Mouse (Mus musculus) c-Kit-positive CD71-positive TER-119-positive erythroid progenitor cells, embryonic 14.5 days (primary cell): ENCODE data around the gene Fam189a1.

Experiments used
- DNase-seq: peaks from one replicate; pipeline ENCODE4 v3.0.0-alpha.2; 2013; ENCODE audit warnings: low spot score

The Fam189a1 gene

DNA sequence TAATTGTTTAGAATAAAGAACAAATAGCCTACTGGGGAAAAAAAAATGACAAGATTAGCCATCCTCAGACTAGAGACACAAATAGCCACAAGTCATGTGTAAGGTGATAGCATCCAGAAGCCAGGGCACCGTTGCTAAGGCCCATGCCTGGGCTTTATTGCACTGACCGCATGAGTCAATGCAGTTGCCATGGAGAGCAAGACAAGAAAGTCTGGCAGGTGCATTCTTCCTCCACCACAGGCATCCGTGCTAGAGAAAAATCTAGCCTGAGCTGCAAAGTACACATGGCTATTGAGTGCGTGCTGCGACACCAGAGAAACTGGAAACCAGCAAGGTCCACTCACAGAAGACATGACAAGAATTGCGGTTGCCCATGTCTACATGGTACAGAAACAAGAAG is 347.5 kb downstream of the Fam189a1 start:
- DNase-seq = no peak

DNA sequence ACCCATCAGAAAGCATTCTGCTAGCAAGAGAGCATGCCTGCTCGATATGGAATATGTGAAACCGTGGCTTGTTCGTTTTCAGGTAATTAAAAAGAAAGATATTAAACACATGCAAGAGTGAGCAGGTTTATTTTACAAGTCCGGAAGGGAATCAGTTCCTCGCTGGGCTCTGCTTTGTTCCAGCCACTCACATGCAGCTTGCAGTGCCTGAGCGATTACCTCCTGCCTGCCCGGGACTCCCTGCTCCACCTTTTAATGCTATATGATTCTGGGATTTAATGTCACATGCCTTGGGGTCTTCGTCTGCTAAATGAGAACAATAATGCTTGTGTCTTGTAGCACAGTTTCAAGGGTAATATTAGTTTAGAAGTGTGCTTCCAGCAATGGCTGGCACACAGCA is 351.3 kb downstream of the Fam189a1 start:
- no peak for DNase-seq

DNA sequence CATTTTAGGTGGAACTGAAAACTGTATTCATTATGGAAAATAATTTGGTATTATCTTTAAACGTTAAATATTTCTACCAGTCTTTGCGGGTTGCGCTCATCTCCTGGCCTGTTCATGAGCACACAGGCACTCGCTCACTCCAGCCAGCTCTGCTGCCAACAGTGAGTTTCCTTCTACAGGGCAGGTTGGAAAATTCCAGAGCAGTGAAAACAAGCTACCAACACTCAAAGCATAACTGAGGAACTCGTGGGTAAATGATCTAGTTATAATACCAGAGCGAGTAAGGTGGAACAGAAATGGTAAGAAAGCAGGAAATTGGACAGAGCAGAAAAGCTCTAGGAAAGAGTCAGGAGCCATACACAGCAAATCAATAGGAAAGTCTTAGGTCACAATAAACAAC is 360.8 kb downstream of the Fam189a1 start:
- DNase-seq = no peak

DNA sequence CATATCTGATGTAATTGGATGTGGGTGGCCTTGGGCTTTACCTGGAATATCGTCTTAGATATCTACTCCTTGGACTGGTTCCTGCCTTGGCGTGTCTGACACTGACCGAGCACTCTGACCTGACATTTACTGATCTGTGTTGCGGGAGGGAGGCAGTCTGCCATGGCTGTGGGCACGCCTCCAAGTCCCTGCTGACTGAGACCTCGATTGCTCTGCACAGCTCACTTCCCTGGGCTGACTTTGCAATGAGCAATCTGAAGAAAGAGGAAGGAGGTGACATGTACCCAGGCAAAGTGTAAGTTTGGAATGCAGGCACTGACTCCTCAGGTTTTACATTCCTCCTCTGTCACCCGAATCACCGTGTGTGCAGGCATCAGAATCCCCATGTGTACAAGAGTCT is 364.3 kb downstream of the Fam189a1 start:
- no peak for DNase-seq

DNA sequence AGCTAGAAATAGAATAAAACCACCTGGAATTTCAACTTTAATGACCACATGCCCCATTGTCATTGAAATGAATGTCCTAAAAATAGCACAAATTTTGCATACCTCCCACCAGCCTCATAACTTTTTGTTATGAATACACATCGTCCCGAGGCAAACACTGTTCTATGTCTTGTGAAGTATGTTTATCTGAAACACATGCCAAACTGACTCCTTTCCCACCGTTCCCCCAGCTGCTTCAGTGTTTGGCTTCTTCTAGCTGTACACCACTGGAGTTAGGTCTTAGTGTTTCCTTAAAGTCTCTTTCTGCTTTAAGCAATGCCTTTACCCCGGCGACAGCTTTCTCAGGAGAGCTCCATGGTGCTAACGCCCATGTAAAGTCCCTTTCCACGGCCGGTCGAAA is 365.2 kb downstream of the Fam189a1 start:
- DNase-seq = no peak

DNA sequence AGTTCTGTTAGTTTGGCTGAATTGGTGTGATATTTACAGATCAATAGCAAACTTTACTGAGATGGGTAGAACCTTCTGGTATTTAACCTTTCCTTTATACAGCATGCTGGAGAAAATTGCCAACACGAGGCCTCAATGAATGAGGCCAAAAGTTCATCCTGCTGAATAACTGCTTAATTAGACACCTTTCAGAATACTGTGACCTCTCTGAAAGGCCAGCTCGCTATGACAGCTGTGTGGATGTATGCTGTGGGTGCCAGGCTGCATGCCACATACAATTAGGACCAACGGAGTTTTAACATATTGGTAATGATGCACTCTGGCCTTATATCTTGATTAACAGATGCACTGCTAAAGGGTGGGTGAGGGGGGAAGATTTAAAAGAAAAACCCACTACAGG is 371.3 kb downstream of the Fam189a1 start:
- DNase-seq = no peak

DNA sequence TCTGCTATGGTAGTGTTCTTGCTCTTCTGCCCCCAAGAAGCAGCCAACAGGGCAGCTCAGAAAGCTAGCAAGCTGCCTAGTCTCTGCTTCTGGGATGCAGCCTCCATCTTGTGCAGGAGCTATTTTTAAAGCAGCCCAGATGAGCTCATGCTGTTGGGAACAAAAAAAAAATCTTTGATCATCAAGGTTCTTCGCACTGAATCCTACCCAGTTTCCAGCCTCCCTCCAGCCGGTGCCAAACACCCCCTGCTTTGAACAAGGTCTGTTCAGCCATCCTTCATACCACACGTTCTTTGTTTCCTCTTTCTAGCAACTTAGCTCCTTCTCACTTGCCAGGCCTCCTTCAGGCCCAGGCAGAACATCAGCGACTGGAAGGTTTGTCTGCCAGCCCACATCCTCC is 376.9 kb downstream of the Fam189a1 start:
- DNase-seq = no peak

DNA sequence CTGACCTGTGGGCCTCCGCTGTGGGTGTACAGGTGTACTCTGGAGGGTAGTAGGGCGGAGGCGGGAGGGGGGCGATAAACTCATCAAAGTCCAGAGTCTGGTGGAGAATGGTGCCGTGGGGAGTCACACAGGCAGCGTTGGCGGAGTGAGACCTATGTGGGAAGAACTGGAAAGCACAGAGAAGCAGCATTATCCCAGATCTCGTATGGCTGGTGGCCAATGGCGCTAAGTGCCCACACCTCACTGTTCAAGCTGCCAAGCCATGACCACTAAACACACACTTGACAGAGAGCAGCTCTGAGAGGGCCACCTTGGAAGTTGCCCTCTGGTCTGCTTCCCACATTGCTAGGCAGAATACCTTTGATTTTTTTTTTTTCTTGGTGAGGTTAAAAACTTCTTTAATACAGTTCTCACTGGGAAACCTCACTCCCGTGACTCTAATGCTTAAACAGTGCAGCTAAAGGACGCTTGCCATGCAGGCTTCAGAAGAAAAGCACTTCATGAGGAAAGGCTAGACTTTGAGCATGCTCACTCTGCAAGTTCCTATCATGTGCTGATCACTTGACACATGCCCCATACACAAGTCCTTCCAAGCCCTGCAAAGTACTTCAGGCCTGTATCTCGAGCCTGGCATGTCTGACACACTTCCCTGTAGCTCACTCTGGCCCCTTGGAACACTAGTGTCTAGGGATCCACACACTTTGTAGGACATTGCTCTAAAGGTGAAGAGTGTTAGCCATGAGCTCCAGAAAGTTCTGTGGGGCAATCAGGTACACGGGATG is 379.5 kb downstream of the Fam189a1 start:
- DNase-seq = no peak

DNA sequence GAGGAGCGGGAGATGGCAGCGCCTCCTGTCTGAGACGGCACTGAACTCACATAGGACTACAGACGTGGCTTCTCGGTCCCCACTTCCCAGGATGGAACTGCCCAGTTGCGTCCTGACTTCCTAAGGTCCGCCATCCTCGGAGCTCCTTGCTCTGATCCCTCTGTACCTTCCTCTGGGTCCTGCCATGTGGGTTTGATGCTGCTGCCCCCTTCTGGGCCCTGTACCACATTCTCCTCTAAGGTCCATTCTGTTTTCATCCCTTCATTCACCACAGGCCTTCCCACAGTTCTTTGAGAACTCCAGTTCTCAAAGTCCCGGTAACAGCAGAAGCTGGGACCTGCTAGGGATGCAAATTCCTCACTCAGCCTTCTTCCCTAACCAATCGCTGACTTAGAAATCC is 382.9 kb downstream of the Fam189a1 start:
- no peak for DNase-seq

DNA sequence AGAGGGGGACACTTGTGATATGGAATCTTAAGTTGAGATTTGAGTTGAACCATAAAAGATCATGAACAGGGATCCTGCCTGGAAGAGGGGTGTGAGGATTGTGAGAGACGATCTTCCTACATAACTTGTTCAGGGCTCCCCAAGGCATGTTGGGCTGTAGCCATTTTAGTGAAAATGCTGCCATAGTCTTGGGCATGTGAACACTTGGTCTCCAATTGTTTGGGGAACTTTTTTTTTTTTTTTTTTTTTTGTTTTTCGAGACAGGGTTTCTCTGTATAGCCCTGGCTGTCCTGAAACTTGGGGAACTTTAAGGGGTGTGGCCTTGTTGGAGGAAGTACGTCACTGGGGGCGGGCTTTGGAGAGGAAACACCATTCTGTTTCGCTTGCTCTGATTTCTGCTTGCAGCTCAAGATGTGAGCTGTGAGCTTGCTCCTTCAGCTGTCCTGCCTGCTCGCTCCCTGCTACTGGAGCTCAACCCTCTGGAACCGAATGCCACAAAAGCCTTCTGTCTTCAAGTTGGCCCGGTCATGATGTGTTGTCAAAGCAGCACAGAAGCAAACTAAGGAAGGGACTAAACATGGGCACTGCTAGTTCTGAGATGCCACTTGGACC is 385.5 kb downstream of the Fam189a1 start:
- DNase-seq = no peak

DNA sequence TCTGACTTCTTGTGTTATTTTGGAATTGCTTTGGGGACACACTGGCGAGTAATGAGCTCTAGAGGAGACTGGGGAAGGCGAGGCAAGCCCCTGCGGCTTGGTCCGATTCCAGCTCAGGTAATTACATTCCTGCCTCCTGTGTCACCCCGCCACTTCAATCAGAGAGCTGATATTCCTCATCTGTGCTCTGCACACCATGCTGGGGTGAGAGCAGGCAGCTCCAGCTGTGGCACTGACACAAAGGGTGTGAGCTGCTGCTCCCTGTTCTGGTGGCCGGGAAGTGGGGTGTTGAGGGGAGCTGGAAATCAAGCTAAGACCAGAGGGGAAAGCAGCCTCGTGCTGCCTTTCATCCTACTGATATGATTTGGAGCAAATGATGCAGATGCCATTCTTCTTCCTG is 386.6 kb downstream of the Fam189a1 start:
- no peak for DNase-seq

DNA sequence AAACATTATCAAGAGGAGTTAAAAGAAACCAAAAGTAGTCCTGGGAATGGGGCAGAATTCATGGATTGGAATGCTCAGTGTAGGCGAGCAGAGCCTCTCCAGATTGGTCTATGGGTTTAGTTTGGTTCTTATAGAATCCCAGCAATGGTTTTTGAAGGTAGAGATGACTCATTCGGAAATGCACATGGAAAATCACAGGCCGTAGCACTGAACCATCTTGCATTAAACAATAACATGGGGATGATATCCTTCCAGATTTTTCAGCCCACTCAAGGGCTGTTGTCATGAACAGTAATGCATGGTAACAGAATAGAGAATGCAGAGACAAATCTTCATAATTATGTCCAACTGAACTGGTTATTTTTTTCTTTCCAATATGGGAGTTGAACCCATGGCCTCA is 390.8 kb downstream of the Fam189a1 start:
- DNase-seq = no peak

DNA sequence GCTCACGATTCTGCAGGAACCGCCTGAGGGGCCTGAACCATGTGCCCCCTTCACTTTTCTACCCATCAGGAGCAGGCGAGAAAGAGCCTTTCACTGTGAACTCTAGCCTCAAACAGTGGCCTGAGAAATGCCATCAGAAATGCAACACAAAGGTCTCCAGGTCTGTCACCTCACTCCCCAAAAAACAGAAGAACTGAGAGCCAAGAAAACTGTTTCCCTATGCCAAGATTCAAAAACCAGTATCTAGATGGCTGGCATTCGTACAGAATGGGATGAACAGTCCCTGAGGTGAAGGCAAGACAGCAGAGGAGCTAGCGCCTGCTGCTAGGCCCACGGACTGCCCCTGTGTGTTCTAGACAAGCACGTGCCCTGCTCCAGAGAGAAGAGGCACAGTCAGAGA is 401.2 kb downstream of the Fam189a1 start:
- no peak for DNase-seq

DNA sequence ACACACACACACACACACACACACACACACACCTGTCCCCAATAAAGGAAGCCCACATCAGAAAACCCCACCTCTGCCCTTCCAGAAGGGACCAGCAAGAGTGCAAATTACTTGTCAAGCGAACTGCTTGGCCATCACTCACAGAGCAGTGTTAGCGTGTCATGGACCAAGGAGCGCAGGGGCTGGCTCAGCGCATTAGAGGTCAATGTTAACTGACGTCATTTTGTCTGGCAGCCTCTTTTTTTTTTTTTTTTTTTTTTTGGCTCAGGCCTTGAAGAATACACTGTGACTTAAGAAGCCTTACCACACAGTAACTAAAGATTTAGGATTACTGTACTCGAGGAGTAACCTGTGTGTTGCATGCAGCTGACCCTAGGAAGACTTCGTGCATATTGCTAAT is 402.2 kb downstream of the Fam189a1 start:
- DNase-seq = no peak

DNA sequence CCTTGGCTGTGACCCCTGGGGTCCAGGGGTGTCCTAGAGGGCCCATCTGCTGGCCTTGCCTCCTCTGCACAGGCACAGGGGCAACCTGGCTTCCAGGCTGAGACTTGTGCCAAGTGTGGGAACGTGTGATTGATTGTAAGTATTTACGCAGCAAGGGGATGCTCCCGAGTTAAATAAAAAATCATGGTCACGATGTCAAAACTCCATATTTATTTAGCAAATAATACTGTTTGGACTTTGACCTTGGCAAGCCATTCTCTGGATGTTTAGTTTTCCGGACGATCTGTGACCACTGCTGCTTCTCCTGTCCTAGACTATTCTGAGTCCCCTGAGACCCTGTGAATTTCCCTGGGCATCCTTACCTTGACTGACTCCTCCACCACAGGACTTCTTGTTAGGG is 402.7 kb downstream of the Fam189a1 start:
- no peak for DNase-seq

DNA sequence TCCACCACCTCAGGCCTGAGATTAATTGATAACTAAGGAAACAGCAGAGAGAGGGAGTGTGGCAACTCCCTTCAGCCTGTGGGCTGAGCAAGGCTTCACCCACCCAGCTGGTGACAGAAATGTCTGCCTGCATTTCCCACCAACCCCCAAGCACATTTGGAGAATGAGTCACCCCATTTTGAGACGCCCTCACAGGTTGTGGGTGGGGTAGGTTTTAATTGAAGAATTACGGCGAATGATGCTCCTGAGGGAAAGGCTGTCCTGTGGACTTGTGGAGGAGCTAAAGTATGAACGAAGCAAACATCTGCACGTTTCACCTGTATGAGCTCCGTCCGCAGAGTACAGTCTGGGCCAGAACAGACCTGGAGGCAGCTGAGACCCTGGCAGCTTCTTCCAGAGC is 404.2 kb downstream of the Fam189a1 start:
- DNase-seq = no peak

DNA sequence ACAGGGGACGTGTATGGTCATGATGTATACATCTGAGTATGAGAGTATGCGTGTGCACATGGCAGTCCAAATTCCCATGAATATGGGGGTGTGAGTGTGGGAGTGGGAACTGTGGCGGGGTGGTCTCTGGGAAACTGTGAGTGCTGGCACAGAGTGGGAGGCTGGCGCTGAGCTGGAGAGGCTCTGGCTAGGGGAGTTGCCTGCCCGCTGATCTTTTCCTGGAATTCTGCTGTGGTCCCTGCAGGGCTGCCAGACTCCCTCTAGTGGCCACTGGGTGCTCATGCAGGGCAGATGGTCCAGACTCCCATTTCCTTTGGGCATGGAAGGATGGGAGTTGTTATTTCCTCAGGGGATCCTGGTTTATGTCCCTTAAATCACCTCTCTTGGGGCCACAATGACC is 404.9 kb downstream of the Fam189a1 start:
- peak; percentile 15 for DNase-seq

DNA sequence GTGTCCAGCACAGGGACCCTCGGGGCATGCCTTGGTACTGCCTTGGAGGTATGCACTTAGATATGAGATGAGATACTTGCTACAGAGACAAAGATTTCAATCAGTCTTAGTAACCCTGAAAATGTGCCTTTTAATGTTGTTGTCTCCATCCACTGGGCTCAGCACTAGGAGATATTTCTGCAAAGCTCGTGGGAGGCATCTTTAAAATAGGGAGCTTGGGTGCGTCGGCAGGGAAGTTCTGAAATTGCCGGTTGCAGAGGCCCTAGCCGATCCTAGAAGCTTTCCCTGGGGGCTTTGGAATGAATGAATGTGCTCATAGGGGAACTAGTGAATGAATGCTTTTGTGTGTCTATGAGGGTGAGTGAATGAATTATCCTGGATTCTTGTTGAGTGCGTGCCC is 412.8 kb downstream of the Fam189a1 start:
- DNase-seq = no peak

DNA sequence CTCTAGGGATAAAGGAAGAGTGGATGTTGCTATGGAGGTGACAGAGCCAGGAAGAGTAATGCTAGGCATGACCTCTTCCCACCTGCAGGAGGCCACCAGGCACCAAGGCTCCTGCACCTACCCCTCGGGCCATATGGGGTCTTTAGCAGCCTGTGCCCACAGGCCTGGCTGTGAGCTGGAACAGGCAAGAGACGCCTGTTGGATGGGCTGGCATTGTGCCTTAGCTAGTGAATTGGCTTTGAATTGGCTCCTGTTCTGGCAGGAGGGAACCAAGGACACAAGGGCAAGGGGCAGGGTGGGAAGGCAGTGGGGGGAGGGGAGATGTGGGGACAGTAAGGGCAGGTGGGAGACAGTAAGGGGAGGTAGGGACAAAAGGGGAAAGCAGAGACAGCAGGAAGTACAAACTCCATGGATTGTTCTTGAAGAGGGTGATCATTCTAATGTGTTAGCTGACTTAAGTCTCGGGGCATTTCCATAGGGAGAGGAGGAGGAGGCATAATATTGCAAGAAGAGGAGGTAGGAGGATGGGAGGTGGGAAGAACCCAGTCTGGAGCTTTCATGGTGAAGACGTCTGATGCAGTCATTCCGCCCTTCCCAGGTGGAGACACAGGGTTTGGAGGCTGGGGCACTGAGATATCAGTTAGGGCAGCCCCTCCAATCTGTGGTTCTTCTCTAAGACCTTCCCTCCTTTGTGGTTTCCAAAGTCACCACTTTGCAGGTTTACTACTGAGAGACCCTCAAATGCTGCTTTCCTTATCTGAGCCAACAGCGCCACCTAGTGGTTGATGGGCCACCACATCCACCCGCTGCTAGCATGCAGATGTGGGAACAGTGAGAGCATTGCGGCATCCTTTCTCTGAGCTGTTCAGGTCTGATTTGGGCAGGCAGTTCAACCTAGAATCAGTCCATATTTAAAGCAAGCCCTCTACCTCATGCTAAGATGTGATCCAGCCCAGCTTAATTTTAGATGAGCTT is 414.8 kb downstream of the Fam189a1 start:
- DNase-seq = peak; percentile 34

DNA sequence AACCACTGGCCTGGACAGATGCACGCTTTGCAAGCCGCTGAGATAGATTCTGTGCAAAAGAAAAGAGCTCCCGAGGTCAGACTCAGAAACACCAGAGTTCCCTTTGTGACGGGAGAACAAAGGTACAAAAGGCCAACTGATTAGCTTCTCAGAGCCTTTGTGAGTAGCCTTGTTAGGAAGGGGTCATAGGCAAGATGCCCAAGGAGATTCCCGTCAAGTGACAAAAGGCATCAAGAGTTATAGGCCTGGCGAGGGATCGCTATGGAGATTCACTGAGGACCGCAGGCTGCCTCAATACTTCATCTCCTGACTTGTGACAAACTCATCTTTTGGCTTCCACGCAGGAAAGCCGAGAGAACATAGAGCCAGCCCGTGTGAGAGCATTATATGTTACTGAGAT is 417.2 kb downstream of the Fam189a1 start:
- DNase-seq = no peak

DNA sequence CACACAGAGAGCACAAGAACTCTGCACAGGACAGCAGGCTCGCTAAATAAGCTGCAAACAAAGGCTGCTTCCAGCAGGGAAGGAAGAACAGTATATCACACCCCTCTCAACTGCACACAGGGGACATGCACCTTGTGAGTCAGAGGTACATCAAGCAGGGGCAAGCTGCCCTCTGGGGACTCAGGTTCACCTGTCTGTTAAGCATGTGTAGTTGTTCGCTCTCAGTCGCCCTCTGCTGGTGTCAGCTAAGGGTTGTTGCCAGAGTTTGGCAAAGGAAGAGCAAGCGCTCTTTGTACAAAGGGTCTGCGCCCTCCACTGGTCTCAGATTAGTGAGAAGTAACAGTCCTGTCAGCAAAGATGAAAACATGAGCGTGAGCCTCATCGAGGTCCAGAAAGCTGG is 426.6 kb downstream of the Fam189a1 start:
- DNase-seq = no peak

DNA sequence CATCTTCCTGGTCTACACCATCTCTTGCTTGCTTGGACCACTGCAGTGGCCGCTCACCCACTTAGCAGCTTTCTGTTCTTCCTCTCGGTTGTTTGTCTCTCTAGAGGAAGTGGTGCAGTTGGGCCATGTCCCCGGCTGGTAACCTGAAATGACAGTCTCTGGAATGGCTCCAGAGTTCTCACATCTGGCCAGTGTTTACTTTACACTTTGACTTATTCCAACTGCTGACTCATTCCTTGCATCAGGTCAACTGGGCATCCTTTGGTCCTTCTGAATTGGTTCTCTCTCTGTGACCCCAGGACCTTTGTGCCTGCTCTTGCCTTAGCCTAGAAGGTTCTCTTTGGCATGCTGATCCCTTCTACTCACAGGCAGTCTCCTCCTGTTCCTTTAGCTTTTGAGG is 427.6 kb downstream of the Fam189a1 start:
- DNase-seq = no peak

DNA sequence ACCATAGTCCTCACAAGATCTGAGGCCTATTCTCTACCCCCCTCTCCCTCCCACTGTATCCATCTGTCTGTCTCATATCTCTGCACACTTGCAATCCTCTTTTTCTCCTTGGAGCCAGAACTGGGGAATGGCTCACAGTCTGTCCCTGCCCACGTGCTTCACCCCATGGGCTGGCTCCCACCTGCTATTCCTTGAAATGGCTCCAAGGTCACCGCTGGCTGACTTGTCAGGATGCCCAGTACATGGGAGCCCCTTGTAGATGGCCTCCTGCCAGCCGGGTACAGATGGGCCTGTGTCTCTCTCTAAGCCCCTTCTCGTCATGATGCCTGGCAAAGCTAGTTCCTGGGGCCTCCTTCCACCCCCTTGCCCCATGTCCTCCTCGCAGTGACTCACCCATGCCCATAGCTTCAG is 428.2 kb downstream of the Fam189a1 start:
- DNase-seq = no peak
